Mouse (Mus musculus) midbrain, embryonic 12.5 days (tissue): ENCODE measurements at regions not wholly inside any gene's neighbourhood (a gene's known extent, or its start where the extent isn't known, plus 50 kb on each side); places are given as distances from the start of the nearest gene placed in this dataset.

Experiments
- ATAC-seq: fragments of 200-750 bp; cut with Nextera tagmentation; 2 replicates; pipeline ENCODE4 v1.8.0; 2017; ENCODE audit warnings: low read depth, moderate TSS enrichment, moderate library complexity; ENCODE audit not compliant: low FRiP score
- H3K27ac ChIP-seq: fragments of 300-500 bp; sonication (generic); replicated peaks from 2 replicates; pipeline ENCODE4 v1.5.1; 2016; ENCODE audit warnings: mild to moderate bottlenecking
- H3K27me3 ChIP-seq: fragments of 300-500 bp; sonication (generic); 2 replicates; pipeline ENCODE4 v1.6.1; 2016; ENCODE audit warnings: mild to moderate bottlenecking
- H3K36me3 ChIP-seq: fragments of 300-500 bp; sonication (generic); 2 replicates; pipeline ENCODE4 v1.6.1; 2016
- H3K4me1 ChIP-seq: fragments of 300-500 bp; sonication (generic); 2 replicates; pipeline ENCODE4 v1.6.1; 2016
- H3K4me2 ChIP-seq: fragments of 300-500 bp; sonication (generic); replicated peaks from 2 replicates; pipeline ENCODE4 v1.6.1; 2016; ENCODE audit warnings: mild to moderate bottlenecking, moderate library complexity
- H3K4me3 ChIP-seq: fragments of 300-500 bp; sonication (generic); 2 replicates; pipeline ENCODE4 v1.5.1; 2016; ENCODE audit warnings: mild to moderate bottlenecking
- H3K9ac ChIP-seq: fragments of 300-500 bp; sonication (generic); replicated peaks from 2 replicates; pipeline ENCODE4 v1.6.1; 2016; ENCODE audit warnings: mild to moderate bottlenecking, moderate library complexity
- H3K9me3 ChIP-seq: fragments of 300-500 bp; sonication (generic); 2 replicates; pipeline ENCODE4 v1.6.1; 2016; ENCODE audit warnings: mild to moderate bottlenecking
- WGBS: fragments of 180-500 bp; shearing (Covaris S2); methylation state at CpG from one replicate; pipeline ENCODE4 v1.1.7; 2016; 5-methylcytosine and 5-hydroxymethylcytosine counted together

GRCm38 (mm10) chr4:82123101-82123500, 582.4 kb downstream of the Nfib start:
- H3K9ac ChIP-seq = no peak overlapping the region
- H3K27me3 ChIP-seq = no peaks in the 10 kb centered on the region
- no peaks in the 10 kb centered on the region for H3K36me3 ChIP-seq
- ATAC-seq = no peak
- no peaks in the 10 kb centered on the region for H3K4me1 ChIP-seq
- H3K27ac ChIP-seq = no peak overlapping the region
- no peaks in the 10 kb centered on the region for H3K9me3 ChIP-seq
- H3K4me2 ChIP-seq = no peak overlapping the region
- WGBS = 86% methylated on average over 1 of the region's 1 CpGs
- H3K4me3 ChIP-seq = no peak overlapping the region

- H3K4me3 ChIP-seq = no peak overlapping the region
- H3K27me3 ChIP-seq = no peaks in the 10 kb centered on the region
- no peak overlapping the region for H3K9ac ChIP-seq
- H3K4me2 ChIP-seq = no peak overlapping the region
- H3K27ac ChIP-seq = no peak overlapping the region
- H3K9me3 ChIP-seq = no peaks in the 10 kb centered on the region
- no peaks in the 10 kb centered on the region for H3K4me1 ChIP-seq
- no peak for ATAC-seq
- H3K36me3 ChIP-seq = no peaks in the 10 kb centered on the region
- WGBS = 69% methylated on average over 4 of the region's 4 CpGs
These were observed 584.8 kb downstream of the Nfib start for GRCm38 (mm10) chr4:82120796-82121195.

- Histone ChIP-seq H3K4me1 (no peaks in the 10 kb centered on the region), H3K27ac (no peak overlapping the region), H3K9ac (no peak overlapping the region), H3K36me3 (no peaks in the 10 kb centered on the region), H3K4me2 (no peak overlapping the region), H3K9me3 (no peaks in the 10 kb centered on the region), H3K27me3 (no peaks in the 10 kb centered on the region), H3K4me3 (no peak overlapping the region)
- no peak for ATAC-seq
- WGBS = 60% methylated on average over 1 of the region's 1 CpGs
These were observed 585.2 kb downstream of the Nfib start for GRCm38 (mm10) chr4:82120326-82120725.

GRCm38 (mm10) chr4:82101837-82102236, 603.7 kb downstream of the Nfib start:
- 97% methylated on average over 1 of the region's 1 CpGs for WGBS
- Histone ChIP-seq H3K4me3 (no peak overlapping the region), H3K36me3 (no peaks in the 10 kb centered on the region), H3K9me3 (no peaks in the 10 kb centered on the region), H3K27ac (no peak overlapping the region), H3K9ac (no peak overlapping the region), H3K27me3 (no peaks in the 10 kb centered on the region), H3K4me1 (no peaks in the 10 kb centered on the region), H3K4me2 (no peak overlapping the region)
- no peak for ATAC-seq

GRCm38 (mm10) chr4:82099970-82100368, 605.6 kb downstream of the Nfib start:
- no peaks in the 10 kb centered on the region for H3K9me3 ChIP-seq
- H3K27ac ChIP-seq = no peak overlapping the region
- H3K4me2 ChIP-seq = no peak overlapping the region
- ATAC-seq = no peak
- no peaks in the 10 kb centered on the region for H3K4me1 ChIP-seq
- H3K9ac ChIP-seq = no peak overlapping the region
- H3K4me3 ChIP-seq = no peak overlapping the region
- H3K36me3 ChIP-seq = no peaks in the 10 kb centered on the region
- H3K27me3 ChIP-seq = no peaks in the 10 kb centered on the region
- 66% methylated on average over 6 of the region's 6 CpGs for WGBS

GRCm38 (mm10) chr4:82098986-82099969, 606.3 kb downstream of the Nfib start:
- H3K9me3 ChIP-seq = no peaks in the 10 kb centered on the region
- H3K27ac ChIP-seq = no peak overlapping the region; the same call in 1 of the 2 replicates
- H3K36me3 ChIP-seq = no peaks in the 10 kb centered on the region
- no peaks in the 10 kb centered on the region for H3K27me3 ChIP-seq
- WGBS = 81% methylated on average over 13 of the region's 13 CpGs
- H3K4me2 ChIP-seq = no peak overlapping the region
- H3K9ac ChIP-seq = no peak overlapping the region
- ATAC-seq = no peak
- H3K4me3 ChIP-seq = no peak overlapping the region
- no peaks in the 10 kb centered on the region for H3K4me1 ChIP-seq

- WGBS = 80% methylated on average over 5 of the region's 5 CpGs
- Histone ChIP-seq H3K4me3 (no peak overlapping the region), H3K4me1 (no peaks in the 10 kb centered on the region), H3K9ac (no peak overlapping the region), H3K9me3 (no peaks in the 10 kb centered on the region), H3K27ac (no peak overlapping the region), H3K4me2 (no peak overlapping the region), H3K27me3 (no peaks in the 10 kb centered on the region), H3K36me3 (no peaks in the 10 kb centered on the region)
- no peak for ATAC-seq
These were observed 613.0 kb downstream of the Nfib start for GRCm38 (mm10) chr4:82092296-82093230.

GRCm38 (mm10) chr4:82089657-82090056, 615.9 kb downstream of the Nfib start:
- no peak overlapping the region for H3K4me3 ChIP-seq
- H3K27me3 ChIP-seq = no peaks in the 10 kb centered on the region
- 96% methylated on average over 5 of the region's 5 CpGs for WGBS
- H3K4me2 ChIP-seq = no peak overlapping the region
- H3K9me3 ChIP-seq = no peaks in the 10 kb centered on the region
- H3K27ac ChIP-seq = no peak overlapping the region
- H3K4me1 ChIP-seq = no peaks in the 10 kb centered on the region
- no peak overlapping the region for H3K9ac ChIP-seq
- no peak for ATAC-seq
- no peaks in the 10 kb centered on the region for H3K36me3 ChIP-seq

- Histone ChIP-seq H3K27ac (no peak overlapping the region), H3K4me3 (no peak overlapping the region), H3K9me3 (no peaks in the 10 kb centered on the region), H3K27me3 (no peaks in the 10 kb centered on the region), H3K4me1 (no peaks in the 10 kb centered on the region), H3K36me3 (no peaks in the 10 kb centered on the region), H3K4me2 (no peak overlapping the region), H3K9ac (no peak overlapping the region)
- no peak for ATAC-seq
- 93% methylated on average over 2 of the region's 2 CpGs for WGBS
These were observed 622.0 kb downstream of the Nfib start for GRCm38 (mm10) chr4:82083519-82083918.

- 70% methylated on average over 3 of the region's 3 CpGs for WGBS
- ATAC-seq = no peak
These were observed 625.4 kb upstream of the Mpdz start for GRCm38 (mm10) chr4:82068050-82068449.

GRCm38 (mm10) chr4:82065641-82066358, 623.2 kb upstream of the Mpdz start:
- H3K27me3 ChIP-seq = no peaks in the 10 kb centered on the region
- 78% methylated on average over 14 of the region's 14 CpGs for WGBS

More at GRCm38 (mm10) chr4:82068050-82068449, 625.4 kb upstream of the Mpdz start:
- no peaks in the 10 kb centered on the region for H3K36me3 ChIP-seq
- H3K4me3 ChIP-seq = no peak overlapping the region
- no peaks in the 10 kb centered on the region for H3K27me3 ChIP-seq
- no peak overlapping the region for H3K27ac ChIP-seq
- no peaks in the 10 kb centered on the region for H3K9me3 ChIP-seq
- no peak overlapping the region for H3K4me2 ChIP-seq
- no peak overlapping the region for H3K9ac ChIP-seq
- no peaks in the 10 kb centered on the region for H3K4me1 ChIP-seq

More at GRCm38 (mm10) chr4:82065641-82066358, 623.2 kb upstream of the Mpdz start:
- Histone ChIP-seq H3K4me3 (no peak overlapping the region), H3K4me2 (no peak overlapping the region), H3K36me3 (no peaks in the 10 kb centered on the region), H3K4me1 (no peaks in the 10 kb centered on the region), H3K9ac (no peak overlapping the region), H3K9me3 (no peaks in the 10 kb centered on the region), H3K27ac (no peak overlapping the region)
- no peak for ATAC-seq
